Mouse (Mus musculus) thymus, adult 18-20 months (tissue): ENCODE results near the gene Prkg1.
"Not testable (repeated sequence)": the region's sequence is repeated elsewhere in the genome, so short reads cannot be mapped to it uniquely, and the experiment has no call there.

Experiments used
- DNase-seq, 2 experiments: peaks; one replicate each; pipeline ENCODE4 v3.0.0; 2022; ENCODE audit warnings: mixed read lengths in 2 of 2

The Prkg1 gene

DNA sequence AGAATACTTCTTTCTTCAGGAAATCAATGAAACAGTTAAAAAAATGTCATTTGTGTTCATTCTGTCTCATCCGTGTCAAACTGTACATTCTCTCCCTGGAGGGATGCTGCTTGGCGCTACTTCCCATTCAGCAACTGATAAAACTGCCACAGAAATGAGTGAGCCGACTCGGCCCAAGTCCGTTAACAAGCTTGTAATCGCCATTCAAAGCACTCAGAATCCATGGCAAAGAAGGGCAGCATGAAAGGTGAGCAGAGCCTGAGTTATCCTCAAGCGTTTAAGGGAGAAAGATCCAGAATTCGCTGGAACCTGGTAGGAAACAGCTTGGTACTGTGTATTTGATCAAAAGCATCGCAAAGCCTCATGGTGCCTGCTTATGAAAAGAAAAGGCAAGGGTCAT lies 339.6 kb downstream of the Prkg1 start:
- DNase-seq = no peak

- DNase-seq = no peak
Measured at GRCm38 (mm10) chr19:31424319-31424718, 340.5 kb downstream of the Prkg1 start.

- DNase-seq = no peak
Measured at GRCm38 (mm10) chr19:31413571-31413970, 351.3 kb downstream of the Prkg1 start.

DNA sequence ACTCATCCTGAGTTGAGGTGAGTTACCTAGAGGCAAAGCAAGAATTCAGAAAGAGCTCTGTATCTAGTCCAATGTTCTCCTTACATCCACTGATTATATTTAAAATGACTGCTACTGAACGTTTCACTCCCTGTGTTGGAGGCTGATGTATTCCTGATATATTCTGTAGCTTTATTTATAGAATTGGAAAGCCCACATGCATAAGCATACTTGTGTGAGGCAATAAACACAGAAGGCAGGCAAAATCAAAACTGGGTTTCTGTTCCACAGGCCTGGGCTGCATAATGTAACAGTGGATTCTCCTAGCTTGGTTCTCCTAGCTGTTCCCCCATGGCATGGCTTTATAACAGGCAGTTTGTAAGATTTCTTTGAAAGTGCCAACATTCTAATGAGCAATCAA lies 368.7 kb downstream of the Prkg1 start:
- no peak for DNase-seq

DNA sequence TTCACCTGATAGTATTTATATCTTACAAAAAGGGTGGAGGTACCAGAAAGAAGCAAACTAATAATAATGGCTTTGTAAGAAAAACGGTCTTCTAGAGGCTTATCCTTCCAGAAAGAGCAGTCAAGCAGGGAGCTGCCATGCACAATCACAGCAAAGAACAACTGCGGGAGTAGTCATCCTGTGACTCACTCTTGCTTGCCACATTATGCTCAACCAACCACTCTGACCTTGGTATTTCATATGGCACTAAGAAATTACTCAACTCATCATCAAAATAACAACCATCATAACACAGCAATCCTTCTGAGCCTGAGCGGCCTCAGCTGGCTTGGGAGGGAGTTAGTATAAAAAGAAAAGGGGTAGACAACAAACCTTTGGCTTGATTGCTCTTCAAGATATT lies 379.5 kb downstream of the Prkg1 start:
- no peak for DNase-seq

DNA sequence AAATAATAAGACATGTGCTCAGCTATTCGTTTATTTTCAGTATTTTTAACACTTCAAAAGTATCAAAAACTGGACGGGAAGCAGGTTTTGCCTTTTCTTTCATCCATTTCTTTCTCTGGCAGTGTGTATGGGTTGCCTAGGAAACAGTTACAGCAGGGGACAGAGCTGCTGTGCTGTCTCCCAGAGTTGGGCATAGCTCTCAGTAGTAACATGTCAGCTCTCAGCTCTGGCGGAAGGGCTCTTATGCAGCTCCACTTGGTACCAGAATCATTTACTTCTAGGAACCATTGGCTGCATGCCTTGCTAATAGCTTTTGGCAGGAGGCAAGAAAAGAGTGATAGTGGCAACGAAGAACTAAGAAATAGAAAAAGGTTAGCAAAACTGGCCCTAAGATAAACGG lies 381.0 kb downstream of the Prkg1 start:
- DNase-seq = no peak

GRCm38 (mm10) chr19:31370106-31370505 lies 394.7 kb downstream of the Prkg1 start:
- no peak for DNase-seq

DNA sequence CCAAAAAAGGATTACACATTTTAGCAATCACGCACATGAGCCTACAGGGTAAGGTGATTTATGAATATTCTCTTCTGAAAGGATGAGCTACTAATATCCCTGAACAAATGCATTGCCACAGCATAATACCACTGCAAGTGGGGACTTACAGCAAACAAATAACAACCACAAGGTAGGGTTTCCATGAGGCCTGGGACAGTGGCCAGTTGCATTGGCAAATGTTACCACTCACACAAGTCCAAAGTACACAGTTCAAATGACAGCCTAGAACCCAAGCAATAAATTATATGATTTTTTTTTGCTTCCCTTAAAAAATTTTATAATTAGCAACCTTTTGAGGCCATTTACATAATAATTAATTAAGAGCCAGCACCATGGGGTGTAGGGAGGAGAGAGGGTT lies 395.7 kb downstream of the Prkg1 start:
- DNase-seq = no peak

DNA sequence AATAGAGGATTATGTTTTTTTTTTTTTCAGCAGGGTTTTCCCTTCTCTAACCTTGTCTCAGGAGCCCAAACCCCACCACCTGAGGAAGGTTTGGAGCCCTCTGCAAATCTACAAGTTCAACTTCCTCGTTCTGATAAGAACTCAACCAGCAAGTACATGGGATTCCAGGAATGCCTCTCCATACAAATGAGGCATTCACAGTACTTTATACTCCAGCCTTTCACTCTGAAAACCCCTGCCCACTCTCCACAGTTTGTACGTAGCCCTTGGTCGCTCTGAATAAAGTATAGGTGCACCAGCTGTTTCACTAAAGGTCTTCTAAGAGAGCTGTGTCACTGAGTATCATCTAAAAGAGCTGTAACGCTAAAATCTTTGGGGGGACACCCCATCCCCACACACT lies 402.8 kb downstream of the Prkg1 start:
- DNase-seq = no peak

DNA sequence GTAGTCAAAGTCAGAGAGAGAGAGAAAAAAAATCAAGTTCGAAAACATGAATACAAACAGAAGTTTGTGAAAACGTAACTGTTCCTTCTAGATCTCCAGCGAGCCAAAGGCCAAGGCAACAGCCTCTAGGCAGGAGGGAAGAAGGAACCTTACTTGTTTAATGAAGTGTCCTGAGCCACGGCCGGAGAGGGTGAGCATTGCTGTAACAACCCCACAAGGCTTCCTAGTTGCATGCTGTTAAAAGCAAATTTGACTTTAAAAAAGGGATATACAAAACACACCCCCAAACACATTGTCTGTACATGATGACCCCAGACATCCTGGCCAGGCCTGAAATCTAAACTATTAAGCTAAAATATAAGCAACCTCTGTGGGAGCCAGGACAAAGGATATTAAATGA lies 403.3 kb downstream of the Prkg1 start:
- no peak for DNase-seq

DNA sequence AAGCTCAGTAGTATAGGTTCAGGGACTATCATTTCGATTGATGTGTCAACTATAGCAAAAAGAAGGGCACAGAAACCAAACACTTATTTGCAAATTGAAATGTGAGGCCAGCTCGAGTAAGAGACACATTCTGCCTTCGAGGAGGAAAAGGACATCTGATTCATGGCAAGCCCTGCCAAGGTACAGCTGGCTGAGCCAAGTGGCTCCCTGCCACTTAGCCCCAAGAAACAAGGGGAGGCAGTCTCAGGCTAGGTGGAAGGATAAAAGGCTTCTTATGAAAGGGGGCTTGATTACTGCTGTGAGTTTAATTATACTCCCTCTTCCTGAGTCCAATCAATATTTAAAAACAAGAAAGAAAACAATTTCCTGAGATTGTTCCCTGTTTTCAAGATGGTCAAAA lies 403.7 kb downstream of the Prkg1 start:
- DNase-seq = no peak

- DNase-seq = no peak
Measured at GRCm38 (mm10) chr19:31354959-31355358, 409.9 kb downstream of the Prkg1 start.

DNA sequence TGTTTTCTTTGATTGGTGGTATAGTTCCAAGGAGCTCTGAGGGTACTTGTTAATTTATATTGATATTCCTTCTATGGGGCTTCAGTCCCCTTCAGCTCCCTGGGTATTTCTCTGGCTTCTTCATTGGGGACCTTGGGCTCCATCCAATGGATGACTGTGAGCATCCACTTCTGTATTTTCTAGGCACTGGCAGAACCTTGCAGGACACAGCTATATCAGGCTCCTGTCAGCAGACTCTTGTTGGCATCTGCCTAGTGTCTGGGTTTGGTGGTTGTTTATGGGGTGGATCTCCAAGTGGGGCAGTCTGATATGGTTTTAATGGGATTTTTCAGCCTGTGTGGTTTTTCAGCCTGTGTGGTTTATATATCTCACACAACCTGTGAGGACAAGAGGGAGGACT lies 412.0 kb downstream of the Prkg1 start:
- DNase-seq = not testable (repeated sequence)

DNA sequence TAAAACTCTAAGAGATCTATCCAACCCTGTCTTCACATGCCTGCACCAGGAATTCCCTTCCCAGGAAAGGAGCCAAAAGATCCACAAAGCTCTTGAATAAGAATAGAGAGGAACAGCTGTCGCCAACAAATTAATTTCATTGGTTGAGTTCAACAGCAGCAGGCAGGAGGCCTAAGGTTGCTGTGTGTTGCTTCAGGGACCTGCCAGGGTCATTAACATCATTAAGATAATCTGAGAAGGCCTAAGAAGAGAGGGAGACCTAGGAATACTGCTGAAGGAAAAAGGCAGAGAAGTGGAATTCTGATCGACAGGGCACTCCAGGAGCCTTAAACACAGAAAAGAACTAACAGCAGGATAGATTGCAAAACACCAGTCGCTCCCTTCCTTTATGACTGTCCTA lies 413.0 kb downstream of the Prkg1 start:
- DNase-seq = no peak

DNA sequence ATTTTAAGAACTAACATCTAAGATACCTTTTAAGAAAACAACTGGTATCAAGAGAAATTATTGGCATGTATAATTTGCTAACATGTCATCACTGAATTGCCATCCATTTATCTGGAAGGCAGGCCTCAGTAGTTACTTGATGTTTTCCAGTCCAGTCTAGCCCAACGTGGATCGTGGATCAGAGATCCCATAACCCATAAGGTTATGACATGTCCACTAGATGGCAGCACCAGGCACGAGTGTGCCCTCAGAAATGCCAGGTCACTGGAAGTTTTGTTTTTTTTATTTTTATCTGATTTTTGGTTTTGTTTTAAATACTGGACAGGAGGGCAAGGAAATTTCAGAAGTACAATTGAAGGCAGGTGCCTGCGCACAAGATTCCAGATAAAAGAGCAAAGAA lies 422.7 kb downstream of the Prkg1 start:
- DNase-seq = no peak

- no peak for DNase-seq
Measured at GRCm38 (mm10) chr19:31340898-31341297, 423.9 kb downstream of the Prkg1 start.

DNA sequence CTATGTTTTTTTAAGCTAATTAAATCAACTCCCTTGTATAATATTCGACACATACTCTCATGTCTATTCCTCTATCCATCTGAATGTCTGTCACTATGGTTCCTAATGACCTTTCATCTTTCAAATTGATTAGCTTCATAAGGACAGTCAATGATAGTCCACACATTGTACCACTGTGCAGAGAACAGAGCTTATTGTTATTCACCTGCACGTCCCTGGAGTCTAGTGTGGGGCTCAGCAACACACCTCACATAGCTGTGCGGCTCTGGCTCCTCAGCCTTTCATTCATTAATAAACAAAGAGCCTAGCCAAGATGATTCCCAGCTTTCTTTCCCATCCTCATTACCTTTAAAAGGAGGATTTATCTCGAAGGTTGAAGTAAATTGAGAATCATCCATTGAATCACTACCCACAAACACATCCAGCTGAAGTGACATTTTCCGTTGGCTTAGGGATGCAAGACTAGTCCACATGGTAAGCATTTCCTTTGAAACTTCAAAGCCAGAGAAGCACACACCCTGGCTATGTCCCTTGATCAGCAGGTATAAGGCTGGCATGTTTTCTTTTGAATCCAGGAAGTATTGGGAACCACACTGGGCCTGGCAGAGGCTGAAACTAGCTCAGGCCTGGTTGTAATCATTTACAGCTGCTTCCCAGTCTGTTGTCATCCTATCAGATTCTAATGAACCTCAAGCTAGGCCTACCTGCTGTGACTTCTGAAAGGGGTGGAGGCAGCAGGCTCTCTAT lies 426.3 kb downstream of the Prkg1 start:
- no peak for DNase-seq

GRCm38 (mm10) chr19:31337863-31338217 lies 427.0 kb downstream of the Prkg1 start:
- peak in 1 of 2 experiments; percentile 29 for DNase-seq

DNA sequence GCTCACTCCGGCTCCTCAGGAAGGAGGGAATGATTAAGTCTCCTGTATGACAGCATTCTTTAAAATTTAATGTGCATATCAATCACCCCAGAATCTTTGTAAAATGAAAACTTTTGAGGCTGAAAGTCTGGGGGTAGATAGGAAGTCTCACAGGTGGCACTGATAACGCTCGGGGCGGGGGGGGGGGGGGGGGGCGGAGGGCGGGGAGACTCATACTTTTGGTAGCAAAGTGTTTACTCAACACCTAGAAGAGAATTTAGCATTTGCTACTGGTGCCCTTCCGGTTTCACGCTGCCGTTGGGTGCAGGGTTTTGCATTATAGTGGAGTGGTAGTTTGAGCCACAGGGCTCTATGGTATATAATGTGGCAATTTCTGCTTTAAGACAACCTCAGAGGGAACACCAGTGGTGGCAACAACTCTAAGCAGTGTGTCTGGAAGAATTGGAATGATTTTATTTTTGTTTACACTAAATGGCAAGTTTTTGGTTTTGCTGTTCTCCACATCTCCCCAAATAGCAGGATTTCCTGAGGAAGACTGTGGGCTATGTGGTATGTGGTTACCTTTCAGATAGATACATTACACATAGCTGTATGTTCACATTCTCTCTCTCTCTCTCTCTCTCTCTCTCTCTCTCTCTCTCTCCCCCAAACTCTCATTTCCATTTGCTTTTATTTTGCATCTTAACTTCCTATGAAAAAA lies 427.5 kb downstream of the Prkg1 start:
- peak; percentile 16 to 34 for DNase-seq

- no peak for DNase-seq
Measured at GRCm38 (mm10) chr19:31336381-31336780, 428.5 kb downstream of the Prkg1 start.

DNA sequence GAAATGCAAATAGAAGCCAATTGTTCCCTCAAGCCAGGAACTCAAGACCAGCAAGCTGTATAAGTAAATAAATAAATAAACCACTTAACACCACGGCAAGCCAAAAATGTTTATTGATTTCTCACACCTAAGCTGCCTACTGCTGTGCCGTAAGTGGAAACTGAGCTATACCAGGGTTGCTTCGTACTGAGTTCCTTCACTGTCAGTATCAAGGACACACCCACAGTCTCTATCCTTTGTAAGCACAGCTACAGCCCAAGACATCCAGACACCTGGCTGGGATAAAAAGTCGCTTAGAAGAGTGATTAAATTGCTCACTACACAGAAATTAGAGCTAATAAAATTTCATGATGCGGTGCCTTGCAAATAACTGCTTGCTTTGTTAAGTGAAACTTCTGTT lies 434.9 kb downstream of the Prkg1 start:
- no peak for DNase-seq

- no peak for DNase-seq
Measured at GRCm38 (mm10) chr19:31304760-31305159, 460.1 kb downstream of the Prkg1 start.

DNA sequence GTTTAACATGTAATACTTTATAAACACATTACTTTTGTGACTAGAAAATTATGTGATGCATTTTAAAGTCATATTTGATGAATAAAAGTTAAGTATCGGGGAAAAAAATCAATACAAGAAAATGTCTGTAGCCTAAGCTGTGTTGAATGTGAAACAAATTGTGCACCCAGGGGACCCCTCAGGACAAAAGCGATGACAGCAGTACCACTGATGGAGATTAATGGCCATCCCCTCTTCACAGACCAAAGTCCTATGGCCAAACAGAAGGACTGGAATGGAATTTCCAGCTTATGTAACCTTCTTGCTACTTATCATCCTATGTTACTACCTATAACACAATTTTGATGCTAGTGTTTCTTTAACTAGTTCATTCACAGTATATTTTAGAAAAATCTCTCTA lies 473.6 kb downstream of the Prkg1 start:
- no peak for DNase-seq

GRCm38 (mm10) chr19:31284581-31284980 lies 480.3 kb downstream of the Prkg1 start:
- DNase-seq = no peak

DNA sequence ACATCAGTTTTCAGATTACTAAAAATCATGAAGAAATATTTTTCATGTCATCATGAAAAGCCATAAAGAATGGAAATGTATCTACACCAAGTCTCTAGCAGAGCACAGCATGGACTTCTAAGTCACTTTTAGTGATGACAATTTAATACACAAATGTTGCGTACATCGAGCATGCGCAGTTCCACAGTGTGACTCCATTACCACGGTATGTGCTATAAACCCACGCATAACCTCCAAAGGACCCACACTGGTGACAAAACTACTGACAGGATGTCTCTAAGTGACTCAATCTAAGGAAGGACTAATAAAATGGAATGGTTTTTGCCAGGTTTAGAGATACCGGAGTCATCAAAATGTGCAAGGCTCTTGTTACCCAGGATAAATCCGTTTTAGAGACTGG lies 480.7 kb downstream of the Prkg1 start:
- no peak for DNase-seq
